Mouse (Mus musculus) ES-E14 (cell line): ENCODE measurements around the gene Lrrc61.

Source experiments
- HCFC1 ChIP-seq: IDR thresholded peaks from 2 replicates; pipeline ENCODE4 v1.6.1; 2012; ENCODE audit warnings: low read length, inconsistent platforms, borderline replicate concordance; ENCODE audit not compliant: insufficient read depth
- ZNF384 ChIP-seq: IDR thresholded peaks from 2 replicates; pipeline ENCODE4 v1.6.1; 2012; ENCODE audit warnings: low read depth, low read length, inconsistent platforms

- TF ChIP-seq HCFC1 (no peak), ZNF384 (no peak)
Measured at GRCm38 (mm10) chr6:48534913-48535312, 19.7 kb upstream of the Lrrc61 start.
